Mouse (Mus musculus) cerebellum, postnatal 36 days (tissue): ENCODE measurements at regions not wholly inside any gene's neighbourhood (a gene's known extent, or its start where the extent isn't known, plus 50 kb on each side); places are given as distances from the start of the nearest gene placed in this dataset.

Source experiments
- DNase-seq, 2 experiments: peaks; one replicate each; pipeline ENCODE4 v3.0.0; 2021 to 2022; ENCODE audit warnings: mixed read lengths in 2 of 2

- DNase-seq: no peak
These were observed 381.3 kb downstream of the Nup35 start for GRCm38 (mm10) chr2:80998296-80998695.

DNA sequence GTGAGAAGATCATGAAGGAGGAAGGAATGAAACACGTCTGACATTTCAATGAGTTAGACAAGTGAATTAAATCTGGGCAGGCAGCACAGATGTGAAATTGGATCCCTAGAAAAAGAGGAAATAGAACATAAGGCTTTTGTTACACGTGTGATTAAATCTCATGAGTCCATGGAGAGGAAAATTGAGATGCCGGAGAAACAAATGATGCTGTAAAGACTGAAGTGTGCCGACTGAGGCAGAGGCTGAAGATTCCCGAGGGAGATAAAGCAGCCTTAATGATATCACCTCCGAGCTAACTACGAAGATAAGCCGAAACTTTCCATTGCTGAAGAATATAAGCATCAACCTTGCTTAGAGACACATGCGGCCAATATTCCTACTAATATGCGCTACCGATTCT, 390.0 kb downstream of the Nup35 start:
- DNase-seq: no peak

DNA sequence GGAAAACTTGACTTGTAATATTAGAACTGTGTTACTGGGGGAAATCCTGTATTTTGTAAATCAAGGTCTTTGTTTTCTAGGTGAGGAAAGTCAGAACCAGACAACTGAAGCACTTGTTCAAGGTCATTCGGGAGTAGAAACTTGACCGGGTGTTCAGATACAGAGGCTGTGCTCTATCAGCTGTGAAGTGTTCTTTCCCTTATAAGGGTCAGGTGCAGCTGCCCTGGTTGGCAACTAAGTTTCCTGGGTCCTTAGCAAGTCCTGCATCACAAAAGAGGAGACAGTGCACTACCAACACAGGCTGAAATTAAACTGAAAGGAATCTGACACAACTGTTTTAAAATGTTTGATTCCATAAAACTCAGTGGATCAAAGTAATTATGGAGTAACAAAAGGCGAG, 406.6 kb downstream of the Nup35 start:
- no peak for DNase-seq
